Mouse (Mus musculus) limb, embryonic 12.5 days (tissue): Measurements from ENCODE around the gene 4921539E11Rik. TPM values are rescaled to one million over a fixed set of nuclear protein-coding genes. Genes with fewer than 3 reads are reported as not detected.

Experiments used
- ATAC-seq: fragments of 200-750 bp; cut with Nextera tagmentation; 2 replicates; pipeline ENCODE4 v1.8.0; 2017; ENCODE audit warnings: low read depth, moderate TSS enrichment; ENCODE audit not compliant: insufficient number of reproducible peaks, insufficient read depth, low FRiP score, low TSS enrichment
- H3K27ac ChIP-seq: fragments of 300-500 bp; sonication (generic); 2 replicates; pipeline ENCODE4 v1.5.1; 2016; ENCODE audit warnings: mild to moderate bottlenecking, moderate library complexity
- H3K27me3 ChIP-seq: fragments of 300-500 bp; sonication (generic); 2 replicates; pipeline ENCODE4 v1.6.1; 2016; ENCODE audit warnings: mild to moderate bottlenecking, moderate library complexity
- H3K36me3 ChIP-seq: fragments of 300-500 bp; sonication (generic); 2 replicates; pipeline ENCODE4 v1.6.1; 2016; ENCODE audit warnings: mild to moderate bottlenecking, moderate library complexity
- H3K4me1 ChIP-seq: fragments of 300-500 bp; sonication (generic); replicated peaks from 2 replicates; pipeline ENCODE4 v1.6.1; 2016
- H3K4me2 ChIP-seq: fragments of 300-500 bp; sonication (generic); 2 replicates; pipeline ENCODE4 v1.6.1; 2016; ENCODE audit warnings: mild to moderate bottlenecking, moderate library complexity
- H3K4me3 ChIP-seq: fragments of 300-500 bp; sonication (generic); replicated peaks from 2 replicates; pipeline ENCODE4 v1.5.1; 2016; ENCODE audit warnings: mild to moderate bottlenecking
- H3K9ac ChIP-seq: fragments of 300-500 bp; sonication (generic); replicated peaks from 2 replicates; pipeline ENCODE4 v1.6.1; 2016; ENCODE audit warnings: mild to moderate bottlenecking, moderate library complexity
- H3K9me3 ChIP-seq: fragments of 300-500 bp; sonication (generic); 2 replicates; pipeline ENCODE4 v1.6.1; 2016; ENCODE audit warnings: mild to moderate bottlenecking, moderate library complexity
- WGBS: fragments of 180-500 bp; shearing (Covaris S2); methylation state at CpG from one replicate; pipeline ENCODE4 v1.1.7; 2016; 5-methylcytosine and 5-hydroxymethylcytosine counted together
- polyA plus RNA-seq: library from polyadenylated mRNA; unstranded; fragments of >200 nt; fragmentation: Nextera tagmentation; extraction: Ambion mirVana; gene quantifications from 2 replicates; pipeline ENCODE4 v1.2.1, GENCODE M21; 2016

The 4921539E11Rik gene
- not detected in 2 replicates for polyA plus RNA-seq

GRCm38 (mm10) chr4:103290763-103291162, at the start of gene 4921539E11Rik:
4921539E11Rik (minus strand) TSS chr4:103290863.
- no peaks in the 10 kb centered on the region for H3K9me3 ChIP-seq
- 81% methylated on average over 2 of the region's 2 CpGs for WGBS
- no peak within 1 kb of the TSS for H3K4me2 ChIP-seq
- H3K4me1 ChIP-seq = no peaks in the 10 kb centered on the region
- no peak within 1 kb of the TSS for H3K27ac ChIP-seq
- no peak within 1 kb of the TSS for H3K4me3 ChIP-seq
- no peaks in the 10 kb centered on the region for H3K36me3 ChIP-seq
- H3K27me3 ChIP-seq = no peaks in the 10 kb centered on the region
- ATAC-seq = no peak
- H3K9ac ChIP-seq = no peak within 1 kb of the TSS

GRCm38 (mm10) chr4:103335134-103335533, 44.5 kb upstream of the 4921539E11Rik start:
- no peak overlapping the region for H3K4me3 ChIP-seq
- H3K4me2 ChIP-seq = no peak overlapping the region
- H3K4me1 ChIP-seq = no peaks in the 10 kb centered on the region
- no peak overlapping the region for H3K27ac ChIP-seq
- WGBS = 85% methylated on average over 5 of the region's 5 CpGs
- H3K9ac ChIP-seq = no peak overlapping the region
- ATAC-seq = no peak
- no peaks in the 10 kb centered on the region for H3K27me3 ChIP-seq
- H3K9me3 ChIP-seq = no peaks in the 10 kb centered on the region
- H3K36me3 ChIP-seq = peaks cover 22% of the 10 kb centered on the region; the same call in 1 of the 2 replicates

- Histone ChIP-seq H3K36me3 (peaks cover 19% of the 10 kb centered on the region; the same call in 1 of the 2 replicates), H3K27me3 (no peaks in the 10 kb centered on the region), H3K9ac (no peak overlapping the region), H3K27ac (no peak overlapping the region), H3K9me3 (no peaks in the 10 kb centered on the region), H3K4me1 (no peaks in the 10 kb centered on the region), H3K4me3 (no peak overlapping the region), H3K4me2 (no peak overlapping the region)
- ATAC-seq = no peak
- 91% methylated on average over 6 of the region's 6 CpGs for whole genome bisulfite sequencing
Measured at GRCm38 (mm10) chr4:103329348-103329747, 38.7 kb upstream of the 4921539E11Rik start.

- Histone ChIP-seq H3K4me1 (no peaks in the 10 kb centered on the region), H3K9me3 (no peaks in the 10 kb centered on the region), H3K4me2 (no peak overlapping the region), H3K9ac (no peak overlapping the region), H3K36me3 (peaks cover 7% of the 10 kb centered on the region; the same call in 1 of the 2 replicates), H3K27me3 (no peaks in the 10 kb centered on the region), H3K4me3 (no peak overlapping the region), H3K27ac (no peak overlapping the region)
- ATAC-seq = no peak
- 84% methylated on average over 3 of the region's 3 CpGs for WGBS
Measured at GRCm38 (mm10) chr4:103326994-103327393, 36.3 kb upstream of the 4921539E11Rik start.

- Histone ChIP-seq H3K9me3 (no peaks in the 10 kb centered on the region), H3K9ac (no peak overlapping the region), H3K4me2 (no peak overlapping the region), H3K36me3 (no peaks in the 10 kb centered on the region), H3K27ac (no peak overlapping the region), H3K4me3 (no peak overlapping the region), H3K27me3 (no peaks in the 10 kb centered on the region), H3K4me1 (no peaks in the 10 kb centered on the region)
- WGBS = 84% methylated on average over 17 of the region's 17 CpGs
- no peak for ATAC-seq
Measured at GRCm38 (mm10) chr4:103324688-103325451, 34.2 kb upstream of the 4921539E11Rik start.

GRCm38 (mm10) chr4:103321461-103321860, 30.8 kb upstream of the 4921539E11Rik start:
- Histone ChIP-seq H3K9me3 (no peaks in the 10 kb centered on the region), H3K27me3 (no peaks in the 10 kb centered on the region), H3K4me2 (no peak overlapping the region), H3K4me3 (no peak overlapping the region), H3K9ac (no peak overlapping the region), H3K4me1 (no peaks in the 10 kb centered on the region), H3K27ac (no peak overlapping the region), H3K36me3 (no peaks in the 10 kb centered on the region)
- no peak for ATAC-seq
- WGBS = 71% methylated on average over 6 of the region's 6 CpGs

- 0 out of 2 replicates have a peak, but pooled peaks cover 4% of the 10 kb centered on the region for H3K4me1 ChIP-seq
- 87% methylated on average over 4 of the region's 4 CpGs for WGBS
- H3K9me3 ChIP-seq = no peaks in the 10 kb centered on the region
- no peak overlapping the region for H3K27ac ChIP-seq
- H3K4me3 ChIP-seq = no peak overlapping the region
- H3K9ac ChIP-seq = no peak overlapping the region
- no peaks in the 10 kb centered on the region for H3K36me3 ChIP-seq
- no peak for ATAC-seq
- H3K27me3 ChIP-seq = no peaks in the 10 kb centered on the region
- H3K4me2 ChIP-seq = no peak overlapping the region
Measured at GRCm38 (mm10) chr4:103315861-103316260, 25.2 kb upstream of the 4921539E11Rik start.

- Histone ChIP-seq H3K9me3 (no peaks in the 10 kb centered on the region), H3K36me3 (no peaks in the 10 kb centered on the region), H3K4me1 (0 out of 2 replicates have a peak, but pooled peaks cover 4% of the 10 kb centered on the region), H3K9ac (no peak overlapping the region), H3K4me2 (peak overlapping the region; percentile 56), H3K27ac (no peak overlapping the region), H3K27me3 (no peaks in the 10 kb centered on the region), H3K4me3 (peak overlapping the region; percentile 63)
- no peak for ATAC-seq
- WGBS = 45% methylated on average over 3 of the region's 3 CpGs
Measured at GRCm38 (mm10) chr4:103314526-103314910, 23.9 kb upstream of the 4921539E11Rik start.

- Histone ChIP-seq H3K4me2 (peak within 1 kb of the TSS; percentile 56), H3K27ac (peak within 1 kb of the TSS; percentile 96), H3K9ac (peak within 1 kb of the TSS; percentile 82), H3K9me3 (no peaks in the 10 kb centered on the region), H3K4me1 (0 out of 2 replicates have a peak, but pooled peaks cover 4% of the 10 kb centered on the region), H3K27me3 (no peaks in the 10 kb centered on the region), H3K4me3 (peak within 1 kb of the TSS; percentile 63), H3K36me3 (no peaks in the 10 kb centered on the region)
- under 1% methylated on average over 56 of the region's 61 CpGs for WGBS
- ATAC-seq = peak; percentile 99
Measured at GRCm38 (mm10) chr4:103313587-103314525, 23.2 kb upstream of the 4921539E11Rik start, which contains the start of gene Oma1. Oma1 (plus strand) TSS chr4:103313812.

GRCm38 (mm10) chr4:103303851-103304250, 13.2 kb upstream of the 4921539E11Rik start:
- no peaks in the 10 kb centered on the region for H3K27me3 ChIP-seq
- no peak overlapping the region for H3K4me3 ChIP-seq
- no peaks in the 10 kb centered on the region for H3K36me3 ChIP-seq
- H3K9me3 ChIP-seq = no peaks in the 10 kb centered on the region
- no peak overlapping the region for H3K9ac ChIP-seq
- 86% methylated on average over 1 of the region's 1 CpGs for WGBS
- ATAC-seq = no peak
- no peaks in the 10 kb centered on the region for H3K4me1 ChIP-seq
- H3K27ac ChIP-seq = no peak overlapping the region
- no peak overlapping the region for H3K4me2 ChIP-seq

GRCm38 (mm10) chr4:103299342-103299741, 8.7 kb upstream of the 4921539E11Rik start:
- Histone ChIP-seq H3K27ac (no peak overlapping the region), H3K4me3 (no peak overlapping the region), H3K36me3 (no peaks in the 10 kb centered on the region), H3K4me1 (no peaks in the 10 kb centered on the region), H3K27me3 (no peaks in the 10 kb centered on the region), H3K9me3 (no peaks in the 10 kb centered on the region), H3K4me2 (no peak overlapping the region), H3K9ac (no peak overlapping the region)
- 74% methylated on average over 10 of the region's 10 CpGs for WGBS
- no peak for ATAC-seq
